ENCODE assay signal across 8 mouse cellular contexts in genomic region chr3:131886470-131886869, GRCm38 (mm10).
DNase-seq lines count a peak whose midpoint lies in the region; ATAC-seq and TF ChIP-seq lines count a peak whose summit lies in the region.

No protein-coding gene starts in this region.

- no peak overlapping the region for H3K4me2 ChIP-seq in forebrain, embryonic 16.5 days (ENCODE audit: low read length)

- H3K4me3 ChIP-seq in left cerebral cortex, adult 2 months, result no peak overlapping the region
- H3K4me3 ChIP-seq in bone marrow macrophage, adult 2 months (ENCODE audit: insufficient read depth, low read length), result no peak overlapping the region
- no peak overlapping the region for H3K4me3 ChIP-seq in forebrain, embryonic 16.5 days (replicated peaks; ENCODE audit: low read length)

- no peak overlapping the region for H3K9ac ChIP-seq in forebrain, embryonic 16.5 days (replicated peaks; ENCODE audit: low read depth, low read length)

- H3K36me3 ChIP-seq in forebrain, embryonic 16.5 days (ENCODE audit: control insufficient read depth, insufficient read depth), result no peaks in the 10 kb centered on the region

- no peak for ATAC-seq in frontal cortex, adult (ENCODE audit: low TSS enrichment)
- ATAC-seq in forebrain, embryonic 16.5 days, result no peak

- H3K27me3 ChIP-seq in forebrain, embryonic 16.5 days (replicated peaks; ENCODE audit: control insufficient read depth, insufficient read depth, low read length), result no peaks in the 10 kb centered on the region

- intact Hi-C loops in left cerebral cortex, adult 2 months (cut with DNase I), result loop anchor here (10.0 kb wide), 1 partner anchor 292 kb away; no protein-coding TSS in a partner anchor
- intact Hi-C loops in left cerebral cortex, postnatal 25 days (cut with DNase I), result no loop called here

- peaks cover 20% of the 10 kb centered on the region for H3K4me1 ChIP-seq in bone marrow macrophage, adult 2 months (ENCODE audit: control insufficient read depth, insufficient read depth, low read length)
- no peaks in the 10 kb centered on the region for H3K4me1 ChIP-seq in forebrain, embryonic 16.5 days (replicated peaks; ENCODE audit: control insufficient read depth, insufficient read depth, low read length)

- no peak overlapping the region for H3K27ac ChIP-seq in left cerebral cortex, adult 2 months
- H3K27ac ChIP-seq in bone marrow macrophage, adult 2 months (ENCODE audit: insufficient read depth, low read depth, low read length), result no peak overlapping the region
- H3K27ac ChIP-seq in forebrain, embryonic 16.5 days (ENCODE audit: low read length), result no peak overlapping the region

- TF ChIP-seq POLR2A in bone marrow macrophage, adult 2 months (IDR thresholded peaks at IDR 0.05; ENCODE audit: borderline replicate concordance, low read depth, low read length), result no peak

- H3K9me3 ChIP-seq in forebrain, embryonic 16.5 days (ENCODE audit: control insufficient read depth, low read length), result no peaks in the 10 kb centered on the region

- TF ChIP-seq CTCF in left cerebral cortex, adult 2 months (IDR thresholded peaks at IDR 0.05), result peak; percentile 57
- peak; percentile 96 for TF ChIP-seq CTCF in bone marrow macrophage, adult 2 months (IDR thresholded peaks at IDR 0.05; ENCODE audit: low read depth, low read length)

- no peak for DNase-seq in left cerebral cortex, adult 2 months (ENCODE audit: extremely low spot score in 1 of 2, low spot score in 2 of 2)
- DNase-seq in left cerebral cortex, postnatal 25 days (ENCODE audit: low spot score in 2 of 2), result no peak
- DNase-seq in NIH3T3 (ENCODE audit: low read depth), result peak; percentile 27
- DNase-seq in lung, postnatal 10 days, result peak; percentile 14
- no peak for DNase-seq in heart, adult 9 months (ENCODE audit: low spot score in 2 of 2)

- 83% methylated on average over 5 of the region's 5 CpGs for WGBS in forebrain, embryonic 16.5 days

Comparison
In these comparisons a context has a peak if more than half of its experiments do, and no peak if none do; other contexts are left out.
1. DNase-seq: peak in NIH3T3 (single experiment) and lung, postnatal 10 days (single experiment); none in left cerebral cortex, adult 2 months (0 of 2), left cerebral cortex, postnatal 25 days (0 of 2) and heart, adult 9 months (0 of 2).